Mouse (Mus musculus) embryonic fibroblast, embryonic 13.5 days (primary cell): ENCODE data around the gene Ctxn1. TPM values are rescaled to one million over a fixed set of nuclear protein-coding genes. Genes with fewer than 3 reads are reported as not detected.
A peak's percentile ranks its signal among the peaks of the same experiment; 100 is the strongest.

ENCODE experiments used
- H3K27ac ChIP-seq: 2 replicates; pipeline ENCODE4 v1.5.1; 2012; ENCODE audit warnings: low read length, control low read depth, inconsistent platforms; ENCODE audit not compliant: insufficient read depth
- H3K4me1 ChIP-seq: 2 replicates; pipeline ENCODE4 v1.6.1; 2011; ENCODE audit warnings: low read length; ENCODE audit not compliant: control insufficient read depth, insufficient read depth
- H3K4me3 ChIP-seq: 2 replicates; pipeline ENCODE4 v1.5.1; 2011; ENCODE audit warnings: mild to moderate bottlenecking, control low read depth, low read length; ENCODE audit not compliant: insufficient read depth
- CTCF ChIP-seq: IDR thresholded peaks from 2 replicates; pipeline ENCODE4 v1.5.1; 2011; ENCODE audit warnings: mild to moderate bottlenecking, control low read depth, low read length, moderate library complexity, borderline replicate concordance; ENCODE audit not compliant: insufficient read depth
- POLR2A ChIP-seq: IDR thresholded peaks from 2 replicates; pipeline ENCODE4 v1.6.1; 2011; ENCODE audit warnings: low read depth, mild to moderate bottlenecking, control low read depth, low read length, moderate library complexity
- polyA plus RNA-seq: library from polyadenylated mRNA; stranded (reverse); fragments of >200 nt; gene quantifications from 2 replicates; pipeline ENCODE4 v1.2.4, GENCODE M21; 2011; ENCODE audit warnings: low read depth; ENCODE audit not compliant: missing spikeins, insufficient read length

Ctxn1 gene
- polyA plus RNA-seq: 56.7 and 63.9 TPM in 2 replicates

DNA sequence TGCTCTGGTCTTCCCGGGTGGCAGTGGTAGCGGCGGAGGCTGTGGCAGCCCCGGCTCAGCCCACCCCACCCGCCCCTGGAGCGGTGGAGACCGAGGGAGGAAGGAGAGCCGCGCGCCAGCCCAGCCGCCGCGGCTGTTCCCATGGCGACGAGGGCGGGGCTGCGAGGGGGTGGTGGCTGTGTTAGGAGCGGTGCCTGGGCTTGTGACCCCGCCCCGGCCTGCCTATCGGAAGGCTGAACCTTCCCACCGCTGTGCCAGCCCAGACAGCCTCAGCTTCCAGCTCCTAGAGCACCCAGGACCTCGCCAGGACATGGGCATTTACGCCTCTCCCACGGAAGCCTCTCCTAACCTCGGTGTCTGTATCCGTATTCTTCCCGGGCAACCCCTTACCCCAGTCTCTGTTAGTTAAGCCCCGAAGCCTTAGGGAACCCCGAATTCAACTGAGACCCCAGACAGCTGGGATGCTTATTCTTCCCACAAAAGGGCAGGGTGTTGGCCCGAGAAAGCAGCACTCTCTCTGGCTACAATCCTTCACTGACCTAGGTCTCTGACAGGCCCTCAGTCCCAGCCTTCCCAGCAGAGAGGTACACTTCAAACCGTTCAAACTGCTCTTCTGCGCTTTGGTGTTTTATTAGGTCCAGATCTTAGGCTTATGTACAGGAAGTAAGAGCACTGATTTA lies at the start of gene Ctxn1:
TSS of gene Ctxn1 (minus strand) at position 150 of the 680 bp plus-strand sequence.
- H3K27ac ChIP-seq: peak within 1 kb of the TSS; percentile 48
- peaks cover 8% of the 10 kb centered on the region for H3K4me1 ChIP-seq
- TF ChIP-seq POLR2A (peak; percentile 90), CTCF (no peak)
- peak within 1 kb of the TSS; percentile 63 for H3K4me3 ChIP-seq

DNA sequence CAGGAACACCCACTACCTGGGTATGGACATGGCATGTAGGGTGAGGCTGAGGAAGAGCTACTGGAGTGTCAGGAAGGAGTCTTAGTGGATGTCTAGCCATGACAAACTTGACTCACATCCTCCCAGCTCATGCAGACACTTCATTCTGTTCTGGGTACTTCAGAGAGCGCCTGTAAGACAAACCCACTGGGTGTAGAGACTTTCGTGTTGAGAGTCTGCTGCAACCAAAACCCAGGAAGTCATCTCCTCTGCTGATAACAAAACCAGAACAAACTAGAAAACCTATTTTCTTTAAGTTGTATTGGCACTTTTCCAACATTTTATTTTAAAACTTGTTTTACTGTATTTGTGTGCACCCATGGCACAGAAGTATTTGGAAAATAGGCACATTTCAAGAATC lies 46.8 kb upstream of the Ctxn1 start:
- Histone ChIP-seq H3K27ac (no peak overlapping the region), H3K4me1 (no peaks in the 10 kb centered on the region), H3K4me3 (no peak overlapping the region)
- TF ChIP-seq CTCF (no peak), POLR2A (no peak)

DNA sequence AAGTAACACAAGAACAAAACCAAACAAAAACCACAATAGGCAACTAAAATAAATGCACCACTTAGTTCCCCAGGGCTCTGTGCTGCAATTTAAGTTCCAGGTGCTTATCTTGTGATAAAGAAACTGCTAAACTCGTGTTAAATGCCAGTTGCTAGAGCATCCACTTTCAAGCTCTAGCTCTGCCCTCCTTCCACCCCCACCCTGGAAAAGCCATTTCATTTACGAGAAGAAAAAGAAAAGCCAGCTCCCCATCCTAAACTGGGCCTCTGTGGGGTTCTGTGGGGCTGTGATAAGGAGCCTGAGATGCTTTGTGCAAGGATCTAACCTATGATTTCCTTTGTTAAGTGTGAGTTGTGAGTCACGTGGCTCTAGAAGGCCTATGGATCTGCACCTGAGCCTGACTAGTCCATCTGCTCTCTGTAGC lies 45.1 kb upstream of the Ctxn1 start:
- TF ChIP-seq POLR2A (no peak), CTCF (no peak)
- H3K27ac ChIP-seq: no peak overlapping the region

DNA sequence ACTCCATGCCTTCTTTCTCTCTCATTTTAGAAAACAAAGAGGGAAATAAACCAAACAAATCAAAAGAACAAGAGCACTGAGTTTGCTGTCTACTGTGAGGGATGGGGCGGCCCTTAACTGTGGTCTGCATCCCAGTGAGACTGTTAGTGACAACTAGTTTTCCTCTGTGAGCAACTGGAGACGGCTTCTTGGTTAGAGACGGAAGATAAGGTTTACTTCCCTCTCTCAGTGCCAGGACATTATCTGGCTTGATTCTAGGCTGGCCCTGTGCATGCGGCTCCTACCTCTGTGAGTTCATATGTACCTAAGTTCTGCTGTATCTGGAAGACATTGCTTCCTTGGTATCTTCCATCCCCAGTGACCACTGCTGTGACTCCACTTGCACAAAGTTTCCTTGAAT lies 38.7 kb upstream of the Ctxn1 start:
- Histone ChIP-seq H3K4me3 (no peak overlapping the region), H3K27ac (no peak overlapping the region), H3K4me1 (no peaks in the 10 kb centered on the region)
- TF ChIP-seq POLR2A: no peak
- TF ChIP-seq CTCF: no peak

More for the DNA sequence above, 45.1 kb upstream of the Ctxn1 start:
- Histone ChIP-seq H3K4me3 (no peak overlapping the region), H3K4me1 (no peaks in the 10 kb centered on the region)

DNA sequence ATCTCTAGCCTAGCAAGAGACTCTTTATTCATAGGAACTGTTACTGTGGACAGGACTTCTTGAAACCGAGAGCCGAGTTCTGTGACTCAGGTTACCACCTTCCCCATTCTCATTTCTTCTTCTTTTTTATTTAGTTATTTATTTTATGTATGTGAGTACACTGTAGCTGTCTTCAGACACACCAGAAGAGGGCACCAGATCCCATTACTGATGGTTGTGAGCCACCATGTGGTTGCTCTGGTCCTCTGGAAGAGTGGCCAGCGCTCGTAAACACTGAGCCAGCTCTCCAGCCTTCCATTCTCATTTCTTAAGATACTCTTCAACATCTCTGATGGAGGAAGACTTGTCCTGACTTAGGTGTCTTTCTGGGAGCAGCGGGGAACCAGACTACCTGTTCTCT lies 33.7 kb upstream of the Ctxn1 start:
- Histone ChIP-seq H3K4me1 (no peaks in the 10 kb centered on the region), H3K27ac (no peak overlapping the region), H3K4me3 (no peak overlapping the region)
- TF ChIP-seq POLR2A (no peak), CTCF (no peak)

DNA sequence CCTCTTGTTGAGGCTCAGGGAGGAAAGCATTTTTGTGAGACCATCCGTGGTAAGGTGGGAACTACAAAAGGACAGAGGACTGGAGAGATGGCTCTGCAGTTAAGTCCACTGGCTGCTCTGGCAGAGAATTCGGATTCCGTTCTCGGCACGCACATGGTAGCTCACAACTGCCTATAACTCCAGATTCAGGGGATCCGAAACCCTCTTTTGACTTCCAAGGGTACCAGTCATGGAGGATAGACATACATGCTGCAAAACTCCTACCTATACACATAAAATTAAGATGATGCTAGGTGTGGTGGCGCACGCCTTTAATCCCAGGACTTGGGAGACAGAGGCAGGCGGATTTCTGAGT lies 17.0 kb upstream of the Ctxn1 start:
- peak overlapping the region; percentile 97 for H3K4me3 ChIP-seq
- TF ChIP-seq POLR2A (no peak), CTCF (no peak)
- 0 out of 2 replicates have a peak, but pooled peaks cover 6% of the 10 kb centered on the region for H3K4me1 ChIP-seq
- peak overlapping the region; percentile 22; the same call in 1 of the 2 replicates for H3K27ac ChIP-seq

DNA sequence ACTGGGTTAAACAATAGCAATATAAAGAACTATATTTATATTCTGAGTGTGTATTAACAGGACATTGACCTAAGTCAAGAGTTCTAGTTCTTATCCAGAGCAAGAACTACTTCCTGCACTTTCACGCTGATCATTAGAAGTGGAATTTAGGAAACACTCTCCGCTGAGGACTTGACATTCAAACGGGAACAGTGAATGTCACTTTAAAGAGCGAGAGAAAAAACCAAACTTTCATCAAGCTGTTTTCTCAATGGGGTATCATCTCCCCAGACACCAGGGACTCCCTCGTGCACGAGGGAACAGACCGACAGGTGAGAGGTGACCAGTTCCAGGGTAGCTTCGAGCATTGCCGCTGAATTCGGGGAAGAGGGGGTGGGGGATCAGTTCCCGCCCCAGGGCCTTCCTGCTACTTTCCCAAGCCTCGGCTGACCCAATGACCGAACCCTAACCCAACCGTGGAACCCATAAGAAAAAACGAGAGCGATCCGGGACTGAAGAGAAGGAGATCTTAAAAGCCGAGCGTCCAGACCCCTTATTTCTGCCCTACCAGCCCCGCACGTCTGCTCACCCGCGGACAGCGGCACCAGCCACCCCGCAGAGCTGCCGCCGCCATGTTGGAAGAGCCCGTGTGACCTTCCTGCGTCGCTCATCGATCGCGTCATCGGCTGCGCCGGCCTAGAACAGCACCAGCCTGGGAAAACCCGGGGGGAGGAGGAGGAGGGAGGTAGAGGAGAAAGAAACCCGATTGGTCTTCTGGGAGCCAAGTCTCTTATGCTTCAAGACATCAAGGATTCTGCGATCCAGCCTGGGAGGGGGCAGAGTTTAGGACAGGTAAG lies 16.4 kb upstream of the Ctxn1 start, which contains the start of gene Timm44:
TSS of gene Timm44 (minus strand) at position 639 of the 836 bp plus-strand sequence.
- H3K4me3 ChIP-seq: peak within 1 kb of the TSS; percentile 97
- no peak for TF ChIP-seq CTCF
- peak; percentile 78 for TF ChIP-seq POLR2A
- 0 out of 2 replicates have a peak, but pooled peaks cover 6% of the 10 kb centered on the region for H3K4me1 ChIP-seq
- peak within 1 kb of the TSS; percentile 22; the same call in 1 of the 2 replicates for H3K27ac ChIP-seq

DNA sequence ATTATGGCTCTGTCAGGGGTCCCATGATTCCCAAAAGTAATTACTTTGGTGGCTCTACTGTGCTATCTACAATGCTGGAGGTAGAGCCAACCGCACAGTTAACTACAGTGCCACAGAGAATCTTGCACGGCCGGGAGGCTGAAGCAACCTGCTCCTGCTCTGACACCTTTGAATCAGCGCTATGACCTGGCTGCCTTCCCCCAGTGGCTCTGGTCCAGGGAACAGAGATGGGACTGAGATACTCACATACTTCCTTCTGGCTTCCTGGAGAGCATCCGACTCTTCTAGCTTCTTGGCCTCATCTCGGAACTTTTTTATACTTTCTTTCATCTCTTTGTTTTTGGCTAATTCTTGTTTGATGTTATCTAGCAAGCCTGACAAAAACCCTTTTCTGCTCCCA lies 10.5 kb upstream of the Ctxn1 start:
- Histone ChIP-seq H3K4me1 (0 out of 2 replicates have a peak, but pooled peaks cover 3% of the 10 kb centered on the region), H3K4me3 (no peak overlapping the region), H3K27ac (no peak overlapping the region)
- TF ChIP-seq CTCF: no peak
- no peak for TF ChIP-seq POLR2A

DNA sequence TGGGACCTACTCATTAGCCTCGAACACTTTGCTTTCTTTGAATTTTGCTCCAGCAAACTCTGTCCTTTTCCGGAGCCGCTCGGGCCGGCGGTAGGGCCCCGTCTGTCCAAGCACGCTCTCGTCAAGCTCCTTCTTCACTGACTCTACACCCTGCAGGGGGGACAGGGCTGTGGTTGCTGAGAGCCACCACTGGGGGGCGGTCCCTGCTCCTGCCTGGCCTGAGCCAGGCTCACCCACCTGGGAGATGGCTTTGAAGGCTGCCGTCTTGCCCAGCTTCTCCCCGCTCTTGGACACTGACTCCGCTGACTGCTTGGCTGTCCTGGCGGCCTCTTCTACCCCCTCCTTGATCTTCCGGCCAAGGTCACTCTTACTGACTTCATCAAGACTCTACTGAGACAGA lies 8.6 kb upstream of the Ctxn1 start:
- Histone ChIP-seq H3K27ac (no peak overlapping the region), H3K4me3 (no peak overlapping the region), H3K4me1 (no peaks in the 10 kb centered on the region)
- TF ChIP-seq CTCF (0 out of 2 replicates have a peak, but pooled peaks have one; percentile 9), POLR2A (no peak)
